Mouse (Mus musculus) left cerebral cortex, adult 11 months (tissue): ENCODE data around the gene Hps3.
"Not testable (repeated sequence)": the region's sequence is repeated elsewhere in the genome, so short reads cannot be mapped to it uniquely, and the experiment has no call there.

Experiments used
- DNase-seq: peaks from one replicate; pipeline ENCODE4 v3.0.0; 2022; ENCODE audit warnings: low spot score

Gene Hps3

DNA sequence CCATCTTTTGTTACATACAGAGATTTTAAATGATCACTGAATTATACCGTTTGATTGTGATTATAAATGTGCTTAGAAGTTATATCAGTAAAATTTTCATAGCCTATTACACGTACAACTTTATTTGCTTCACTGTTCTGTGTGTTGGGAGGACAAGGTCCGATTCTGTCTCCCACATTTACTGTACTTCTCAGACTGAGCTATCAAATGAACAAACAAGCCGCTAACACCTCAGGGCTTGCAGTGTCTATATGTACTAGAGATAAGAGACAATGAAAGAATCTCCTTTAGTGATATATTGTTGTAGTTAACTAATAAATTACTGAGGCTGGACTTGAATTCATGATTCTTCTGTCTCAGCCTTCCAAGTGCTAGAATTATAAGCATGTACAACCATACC lies 27.8 kb downstream of the Hps3 start:
- DNase-seq: no peak

DNA sequence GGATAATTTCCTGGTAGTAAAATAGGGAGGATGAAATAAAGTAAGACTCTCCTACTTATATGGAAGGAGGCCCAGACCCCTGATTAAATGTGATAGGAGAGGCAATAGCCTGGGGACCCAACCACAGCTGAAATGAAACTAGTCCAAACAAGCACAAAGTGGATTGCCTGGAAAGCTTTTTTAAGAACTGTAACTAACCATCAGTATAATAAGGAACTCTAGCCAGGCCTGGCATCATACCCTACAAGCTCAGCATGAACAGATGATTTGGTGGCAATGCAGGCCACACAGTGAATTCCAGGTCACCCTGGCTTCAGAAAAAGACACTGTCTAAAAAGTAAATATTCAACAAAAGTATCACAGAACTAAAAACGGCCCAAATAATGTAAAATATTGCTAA lies 29.5 kb downstream of the Hps3 start:
- no peak for DNase-seq

DNA sequence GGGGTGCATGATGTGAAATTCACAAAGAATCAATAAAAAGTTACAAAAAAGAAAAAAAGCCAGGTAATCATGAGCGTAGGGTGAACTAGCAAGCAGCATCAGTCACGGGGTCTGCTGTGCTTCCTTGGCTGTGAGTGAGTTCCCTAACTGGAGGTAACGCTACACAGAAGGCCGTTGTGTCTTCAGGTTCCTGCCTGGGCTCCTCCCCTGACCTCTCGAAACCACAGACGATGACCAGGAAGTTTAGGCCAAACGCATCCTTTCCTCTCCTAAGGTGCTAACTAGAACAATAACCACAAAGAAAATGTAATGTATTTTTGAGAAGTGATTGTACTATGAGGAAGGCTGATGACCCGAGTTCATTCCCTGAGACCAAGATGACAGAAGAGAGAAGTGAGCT lies 30.7 kb downstream of the Hps3 start:
- no peak for DNase-seq

DNA sequence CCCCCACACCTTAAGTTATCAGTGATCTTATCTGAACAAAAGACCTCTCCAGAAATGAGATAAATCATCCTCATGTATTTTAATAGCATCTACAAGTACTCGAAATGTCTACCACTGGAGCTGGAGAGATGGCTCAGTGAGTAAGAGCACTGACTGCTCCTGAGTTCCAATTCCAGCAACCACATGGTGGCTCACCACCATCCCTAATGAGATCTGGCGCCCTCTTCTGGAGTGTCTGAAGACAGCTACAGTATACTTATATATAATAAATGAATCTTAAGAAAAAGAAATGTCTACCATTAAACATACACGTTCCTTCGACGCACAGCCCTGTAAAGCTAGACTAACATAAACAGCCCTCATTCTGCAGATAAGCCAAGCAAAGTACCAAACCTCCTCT lies 32.3 kb downstream of the Hps3 start:
- no peak for DNase-seq

DNA sequence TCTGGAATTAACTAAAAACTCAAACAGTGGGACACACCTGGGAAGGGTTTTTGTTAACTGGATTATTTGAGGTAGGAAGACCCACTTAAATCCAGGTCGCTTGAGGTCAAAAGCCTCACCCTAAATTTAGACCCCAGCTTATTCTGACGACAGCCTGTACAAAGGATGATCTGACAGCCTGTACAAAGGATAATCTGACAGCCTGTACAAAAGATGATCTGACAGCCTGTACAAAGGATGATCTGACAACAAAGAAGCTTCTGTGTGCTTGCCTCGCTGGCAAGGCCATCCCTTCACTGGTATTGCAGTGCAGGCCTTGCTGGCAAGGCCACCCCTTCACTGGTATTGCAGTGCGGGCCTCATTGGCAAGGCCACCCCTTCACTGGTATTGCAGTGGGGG lies 34.3 kb downstream of the Hps3 start:
- DNase-seq: no peak

DNA sequence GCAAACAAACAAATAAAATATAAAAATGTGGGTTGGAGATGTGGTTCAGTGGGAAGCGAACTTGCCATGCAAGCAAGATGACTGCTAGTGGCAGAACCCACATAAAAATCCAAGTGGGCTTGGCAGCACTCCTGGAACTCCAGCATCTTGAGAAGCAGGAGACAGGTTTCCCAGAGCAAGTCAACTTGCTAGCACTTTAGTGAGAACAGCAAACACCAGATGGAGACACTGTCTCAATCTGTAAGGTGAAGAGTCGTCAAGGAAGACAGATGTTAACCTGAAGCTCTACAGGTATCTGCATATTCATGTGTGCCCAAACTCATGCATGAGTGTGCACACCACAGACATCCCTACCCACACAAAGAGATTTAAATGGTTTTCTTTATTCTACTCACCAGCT lies 35.6 kb downstream of the Hps3 start:
- no peak for DNase-seq

DNA sequence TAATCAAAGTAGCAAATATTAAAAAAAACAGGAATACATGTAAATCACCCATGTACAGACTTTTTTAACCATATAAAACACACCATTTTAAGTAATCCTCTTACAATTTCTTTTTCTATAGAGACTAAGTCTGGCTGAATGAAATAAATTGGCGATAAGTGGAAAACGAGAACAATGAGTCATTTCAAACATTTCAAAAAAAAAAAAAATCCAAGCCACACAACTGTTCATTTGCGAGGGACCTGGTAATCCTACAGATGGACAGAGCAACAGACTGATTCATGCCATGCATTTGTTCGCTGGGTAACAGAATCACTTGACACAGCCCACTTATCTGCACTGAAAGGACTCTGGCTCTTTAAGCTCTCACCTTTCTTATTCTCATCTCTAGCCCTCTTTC lies 42.7 kb downstream of the Hps3 start:
- no peak for DNase-seq

DNA sequence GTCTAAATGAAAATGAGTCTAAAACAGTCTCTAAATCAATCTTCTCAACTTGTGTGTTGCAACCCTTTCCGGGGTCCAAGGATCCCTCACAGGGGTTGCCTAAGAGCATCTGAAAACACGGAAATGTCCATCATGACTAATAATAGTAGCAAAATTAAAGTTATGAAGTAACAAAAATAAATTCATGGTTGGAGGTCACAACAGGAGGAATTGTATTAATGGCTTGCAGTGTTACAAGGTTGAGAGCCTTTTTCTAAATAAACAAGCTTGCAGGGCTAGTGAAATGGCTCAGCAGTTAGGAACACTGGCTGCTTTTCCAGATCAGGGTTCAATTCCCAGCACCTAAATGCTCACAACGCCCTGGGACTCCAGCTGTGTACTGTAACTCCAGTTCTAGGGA lies 45.1 kb downstream of the Hps3 start:
- no peak for DNase-seq

DNA sequence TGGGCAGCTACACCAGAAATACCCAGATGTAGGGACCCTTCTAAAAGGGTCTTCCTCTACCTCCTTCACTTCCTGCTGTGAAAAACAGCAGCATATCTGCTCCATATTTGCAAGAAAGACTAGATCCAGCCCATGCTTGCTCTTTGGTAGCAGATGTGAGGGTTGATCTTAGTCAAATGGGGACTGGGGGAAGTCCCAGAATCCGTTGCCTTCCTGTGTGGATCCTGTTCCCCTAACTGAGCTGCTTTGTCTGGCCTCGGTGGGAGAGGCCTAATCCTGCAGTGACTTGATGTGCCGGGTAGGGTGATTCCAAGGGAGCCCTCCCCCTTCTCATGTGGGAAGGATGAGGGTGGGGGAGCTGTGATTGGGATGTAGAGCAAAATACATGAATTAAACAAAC lies 49.0 kb downstream of the Hps3 start:
- DNase-seq: no peak

DNA sequence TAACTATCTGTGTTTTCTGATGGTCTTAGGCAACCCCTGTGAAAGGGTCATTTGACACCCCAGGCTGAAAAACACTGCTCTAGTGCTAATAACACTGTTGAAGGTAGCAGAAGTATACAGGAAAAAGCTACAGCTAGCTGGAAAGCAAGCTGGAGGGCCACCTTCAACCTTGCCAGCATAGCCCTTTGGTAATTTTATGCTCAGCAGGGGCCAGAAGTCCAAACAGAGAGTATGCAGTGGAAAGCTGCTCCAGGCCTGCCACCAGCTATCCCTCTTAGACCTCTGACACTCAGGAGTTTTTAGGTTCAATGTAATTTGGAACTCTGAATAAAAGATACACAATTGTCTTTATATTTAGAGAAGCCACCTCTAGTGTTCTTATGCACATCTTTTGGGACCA lies 52.3 kb downstream of the Hps3 start:
- DNase-seq: no peak

DNA sequence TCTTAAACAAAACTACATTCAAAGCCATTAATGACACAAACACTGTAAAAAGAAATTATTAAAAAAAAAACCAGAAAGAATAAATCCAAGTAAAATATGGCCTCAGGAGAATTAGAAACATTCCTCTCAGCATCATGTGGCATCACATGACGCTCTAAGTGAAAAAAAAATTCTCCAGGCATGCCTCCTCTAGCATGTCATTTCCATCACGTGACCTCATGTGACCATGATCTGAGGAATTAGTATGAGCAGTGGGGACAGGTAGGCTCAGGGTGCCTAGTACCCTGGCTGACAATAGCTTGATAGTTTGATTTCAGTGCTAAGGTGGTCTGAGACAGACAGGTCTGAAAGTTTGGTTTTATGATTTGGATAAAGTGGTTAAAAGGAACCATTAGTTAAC lies 54.0 kb downstream of the Hps3 start:
- DNase-seq: no peak

DNA sequence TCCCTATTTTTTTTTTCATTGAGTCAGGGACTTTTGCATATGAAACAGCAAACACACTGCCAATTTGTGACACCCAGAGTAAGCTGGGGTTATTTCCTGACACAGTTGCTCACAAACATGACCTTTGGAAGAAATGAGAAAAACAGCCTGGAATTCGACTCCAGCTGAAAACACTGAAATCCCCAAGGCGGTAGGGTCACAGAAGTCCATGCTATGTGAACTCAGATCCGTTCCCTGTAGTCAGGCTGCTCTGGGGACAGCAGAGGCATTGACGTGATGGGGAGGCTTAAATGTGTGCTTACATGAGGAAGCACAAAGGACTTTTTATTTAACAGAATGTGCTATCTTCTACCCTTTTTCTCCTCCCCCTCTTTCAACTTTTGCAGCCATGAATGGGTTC lies 56.6 kb downstream of the Hps3 start:
- DNase-seq: no peak

DNA sequence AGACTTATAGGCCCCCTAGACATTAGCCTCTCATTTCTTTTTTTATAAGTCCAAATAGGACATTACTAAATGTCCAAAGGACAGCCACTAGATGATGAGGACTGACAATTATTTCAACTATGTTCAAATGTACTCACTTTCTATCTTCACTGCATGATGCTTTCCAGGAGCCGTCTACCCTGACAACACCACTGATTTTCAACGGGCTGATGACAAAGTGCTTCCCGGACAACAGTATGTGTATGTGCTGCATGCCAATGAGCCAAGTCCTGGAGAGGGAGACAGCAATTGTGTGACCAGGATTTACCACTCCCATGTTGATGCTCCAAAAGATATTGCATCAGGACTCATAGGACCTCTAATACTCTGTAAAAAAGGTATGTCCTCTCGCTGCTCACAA lies 69.0 kb downstream of the Hps3 start:
- no peak for DNase-seq

DNA sequence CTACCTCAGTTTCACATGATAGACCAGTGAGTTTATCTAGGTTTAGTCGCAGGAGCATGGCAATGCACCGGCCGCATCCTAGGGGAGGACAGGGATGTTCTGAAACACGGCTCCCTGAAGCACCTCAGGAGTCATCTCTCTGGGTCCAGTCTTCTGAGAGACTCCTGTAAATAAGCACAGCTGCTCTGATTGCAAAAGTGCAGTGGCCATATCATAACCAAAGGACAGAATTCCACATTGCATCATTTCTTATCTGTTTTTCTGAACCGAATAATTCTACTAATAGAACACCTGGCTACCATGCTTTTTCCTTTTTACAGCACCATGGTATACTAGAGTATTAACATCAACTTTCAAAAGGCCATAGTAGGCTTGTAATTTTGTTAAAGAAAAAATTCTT lies 69.9 kb downstream of the Hps3 start:
- DNase-seq: no peak

DNA sequence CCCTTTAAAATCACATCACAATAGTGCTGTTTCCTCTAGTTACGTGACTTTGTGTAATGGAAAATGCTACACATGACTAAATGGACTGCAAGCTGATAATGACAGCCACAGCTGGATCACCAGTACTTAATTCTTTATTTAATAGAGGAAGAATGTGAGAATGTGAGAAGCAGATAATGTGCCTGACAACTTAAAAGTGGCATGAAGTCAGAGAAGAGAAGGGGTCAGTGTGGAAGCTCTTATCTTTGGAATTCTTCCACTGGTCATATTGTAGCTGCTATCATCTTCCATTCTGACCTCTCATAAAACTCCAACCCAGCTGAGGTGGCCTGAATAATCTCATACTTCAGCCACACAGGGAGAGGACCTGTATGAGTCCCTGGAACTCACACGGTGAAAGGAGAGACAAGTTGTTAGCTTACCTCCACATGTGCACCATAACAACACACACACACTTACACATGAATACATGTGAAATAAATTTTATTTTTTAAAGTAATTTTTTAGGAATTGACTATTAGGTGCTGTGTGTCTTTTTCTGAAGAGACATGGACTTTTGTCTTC lies 70.4 kb downstream of the Hps3 start:
- DNase-seq: no peak

DNA sequence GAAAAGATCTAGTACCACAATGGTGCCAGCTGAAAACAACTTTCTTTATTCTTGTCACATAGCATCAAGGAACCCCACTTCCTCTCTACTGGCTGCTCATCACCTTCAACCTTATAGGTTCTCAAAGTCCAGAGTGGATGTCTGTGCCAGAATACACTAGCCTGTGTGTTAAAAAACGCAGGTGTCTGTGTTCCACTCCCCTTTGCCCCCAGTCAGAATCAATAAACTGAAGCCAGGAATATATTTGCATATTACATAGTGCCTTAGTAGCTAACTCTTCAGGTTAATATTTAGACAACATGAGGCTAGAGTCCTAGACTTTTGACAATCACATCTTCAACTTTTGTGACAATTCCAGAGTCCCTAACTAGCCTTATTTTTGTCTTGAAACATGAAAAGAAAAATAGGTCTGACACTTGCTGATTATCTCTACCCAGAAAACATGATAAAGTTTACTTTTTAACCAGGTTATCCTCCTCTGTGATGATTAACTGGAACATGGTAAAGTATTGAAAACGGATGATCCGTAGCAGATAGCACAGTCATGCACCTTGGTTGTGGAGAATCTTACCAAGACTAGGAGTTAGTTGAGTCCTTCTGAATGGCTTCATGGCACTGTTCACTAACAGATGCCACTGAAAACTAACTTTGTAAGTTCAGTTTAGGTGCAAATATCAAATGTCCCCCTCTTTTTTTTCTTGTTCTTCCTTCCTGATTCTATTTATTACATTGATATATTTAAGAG lies 72.2 kb downstream of the Hps3 start:
- DNase-seq: no peak

DNA sequence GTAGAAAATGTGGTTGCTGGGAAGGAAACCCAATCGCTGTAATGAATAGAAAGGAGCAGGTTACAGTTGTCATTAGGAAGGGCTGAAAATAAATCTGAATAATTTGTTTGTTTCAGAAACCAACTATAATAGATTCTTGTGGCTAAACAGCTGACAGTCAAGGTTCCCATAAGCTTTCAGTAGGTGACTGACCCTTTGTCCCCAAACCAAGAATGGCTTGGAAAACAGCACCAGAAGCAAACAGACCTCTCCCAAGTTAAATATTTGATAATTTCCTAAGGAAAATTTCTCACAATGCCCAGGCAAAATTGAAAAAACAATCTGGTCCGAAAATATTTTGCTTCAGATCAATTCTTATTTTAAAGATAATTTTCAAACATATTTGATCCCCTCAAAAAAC lies 73.8 kb downstream of the Hps3 start:
- no peak for DNase-seq

DNA sequence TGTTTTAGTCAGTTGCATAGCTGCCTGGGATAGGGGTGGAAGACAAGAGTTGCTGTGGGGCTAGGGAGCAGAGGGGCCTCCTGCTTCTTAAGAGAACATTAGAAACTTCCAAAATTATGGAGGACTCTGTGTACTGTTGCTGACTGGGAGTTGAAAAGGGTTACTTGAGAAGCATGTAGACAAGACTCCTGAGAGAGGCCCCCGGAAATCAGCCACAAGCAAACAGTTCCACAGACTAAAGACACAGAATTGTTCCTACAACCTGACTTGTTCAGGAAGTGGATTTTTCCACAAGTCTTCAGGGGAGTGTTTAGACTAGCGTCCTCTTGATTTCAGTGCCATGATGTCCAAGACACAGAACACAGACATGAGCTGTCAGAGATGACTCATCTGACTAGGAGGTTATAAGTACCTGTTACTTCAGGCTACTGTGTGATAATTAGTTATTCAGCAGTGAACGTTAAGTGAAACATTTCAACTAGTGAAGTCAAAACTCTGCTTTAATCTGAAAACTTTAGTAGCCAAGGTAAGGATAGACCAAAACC lies 74.5 kb downstream of the Hps3 start:
- no peak for DNase-seq

DNA sequence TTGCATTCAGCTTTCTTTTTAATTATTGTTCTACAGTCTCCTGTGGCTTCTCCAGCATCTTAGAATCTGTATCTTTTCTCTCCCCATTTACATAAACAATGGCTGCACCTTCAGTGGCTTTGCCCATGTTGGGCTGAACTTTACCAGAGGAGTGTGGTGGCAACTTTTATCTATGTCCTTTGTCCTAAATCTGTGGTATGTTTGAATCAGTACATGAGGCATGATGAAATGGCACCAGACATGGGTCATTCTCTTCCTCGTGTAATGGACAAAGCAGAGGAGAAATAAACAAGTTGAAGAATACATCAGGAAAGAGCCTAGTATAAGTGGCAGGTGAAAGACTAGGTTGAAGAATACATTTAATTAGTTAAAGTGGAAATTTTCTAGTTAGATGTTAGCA lies 76.1 kb downstream of the Hps3 start:
- no peak for DNase-seq

DNA sequence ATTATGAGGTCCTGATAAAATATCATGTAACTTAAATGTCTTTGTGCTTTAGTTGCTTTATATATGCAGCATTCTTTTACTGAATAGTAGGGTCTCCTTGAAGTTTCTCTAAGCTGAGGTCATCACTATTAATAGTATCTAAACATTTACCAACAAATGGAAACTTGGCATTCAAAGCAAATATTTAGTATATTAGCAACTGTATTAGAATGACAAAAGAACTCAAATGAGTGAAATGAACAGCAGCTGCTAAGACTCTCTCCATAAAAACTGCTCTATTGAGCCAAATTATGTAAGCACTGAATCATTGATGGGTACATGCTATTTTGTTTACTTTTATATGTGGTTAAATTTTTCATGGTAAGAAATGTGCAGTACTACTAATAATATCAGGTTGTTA lies 77.1 kb downstream of the Hps3 start:
- DNase-seq: no peak

DNA sequence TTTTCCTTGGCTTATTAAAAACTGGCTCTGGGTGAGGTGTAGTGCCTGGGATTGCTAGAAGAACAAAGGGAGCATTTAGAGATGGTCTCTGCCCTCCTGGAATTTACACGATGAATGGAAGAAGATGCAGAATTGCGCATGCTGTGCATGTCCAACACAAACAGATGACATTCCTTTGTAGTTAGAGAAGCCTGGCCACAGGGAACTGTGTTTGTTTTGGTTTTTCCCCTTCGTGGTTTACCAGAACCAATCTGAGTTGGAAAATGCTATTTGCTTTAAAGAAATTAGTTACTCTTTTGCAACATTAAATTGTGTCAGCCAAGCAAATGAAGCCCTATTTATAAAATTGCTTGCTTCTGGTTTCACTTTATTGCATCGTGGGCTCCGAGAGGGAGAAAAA lies 78.2 kb downstream of the Hps3 start, which contains the start of gene Cp:
Gene Cp (plus strand): TSS at position 170 of the 400 bp plus-strand sequence.
- DNase-seq: no peak

DNA sequence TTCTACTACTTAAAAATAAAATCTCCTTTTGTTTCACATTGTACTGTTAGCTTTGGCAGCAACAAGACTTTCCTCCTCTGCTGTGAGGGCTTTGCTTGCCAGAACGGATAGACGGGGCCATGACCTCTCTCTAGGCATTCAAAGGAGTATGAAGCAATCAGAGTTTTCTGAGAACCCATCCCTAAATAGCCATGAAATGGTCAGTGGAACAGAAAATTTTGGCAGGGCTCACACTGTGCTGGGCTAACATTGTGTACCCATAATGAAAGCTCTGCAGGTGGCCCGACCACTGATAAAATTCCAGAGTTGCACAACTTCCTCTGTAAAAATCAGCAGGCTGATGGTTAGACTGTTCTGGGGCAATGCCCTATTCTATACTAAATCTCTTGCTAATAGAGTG lies 81.2 kb downstream of the Hps3 start:
- peak; percentile 1 for DNase-seq

DNA sequence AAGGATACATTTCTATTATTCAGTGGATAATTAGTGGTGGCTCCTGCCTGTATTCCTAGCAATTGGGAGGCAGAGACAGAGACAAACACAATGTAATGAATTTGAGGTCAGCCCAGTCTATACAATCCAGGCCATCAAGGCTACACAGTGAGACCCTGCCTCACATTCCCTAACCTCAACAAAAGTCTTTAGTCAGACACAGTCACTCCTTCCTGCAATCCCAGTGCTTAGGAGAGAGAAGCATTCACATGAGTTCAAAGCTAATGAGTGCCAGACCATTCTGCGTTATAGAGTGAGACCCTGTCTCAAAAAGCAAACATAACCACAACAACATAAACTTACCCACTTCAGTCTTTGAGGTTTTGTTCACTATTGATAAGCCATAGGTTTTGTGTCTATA lies 81.7 kb downstream of the Hps3 start:
- no peak for DNase-seq

DNA sequence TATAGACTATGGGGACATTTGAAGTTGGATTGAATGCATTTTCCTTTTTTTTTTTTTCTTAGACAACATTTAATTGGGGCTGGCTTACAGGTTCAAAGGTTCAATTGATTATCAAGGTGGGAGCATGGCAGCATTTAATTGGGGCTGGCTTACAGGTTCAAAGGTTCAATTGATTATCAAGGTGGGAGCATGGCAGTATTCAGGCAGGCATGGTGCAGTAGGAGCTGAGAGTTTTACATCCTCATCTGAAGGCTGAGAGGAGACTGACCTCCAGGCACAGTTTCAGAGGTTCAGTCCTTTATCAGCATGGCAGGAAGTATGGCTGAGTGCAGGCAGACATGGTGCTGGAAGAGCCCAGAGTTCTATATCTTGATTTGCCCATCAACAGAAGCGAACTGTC lies 85.7 kb downstream of the Hps3 start:
- DNase-seq: not testable (repeated sequence)
